Mouse (Mus musculus): Measurements from ENCODE around the gene Iqcd.

Gene Iqcd

DNA sequence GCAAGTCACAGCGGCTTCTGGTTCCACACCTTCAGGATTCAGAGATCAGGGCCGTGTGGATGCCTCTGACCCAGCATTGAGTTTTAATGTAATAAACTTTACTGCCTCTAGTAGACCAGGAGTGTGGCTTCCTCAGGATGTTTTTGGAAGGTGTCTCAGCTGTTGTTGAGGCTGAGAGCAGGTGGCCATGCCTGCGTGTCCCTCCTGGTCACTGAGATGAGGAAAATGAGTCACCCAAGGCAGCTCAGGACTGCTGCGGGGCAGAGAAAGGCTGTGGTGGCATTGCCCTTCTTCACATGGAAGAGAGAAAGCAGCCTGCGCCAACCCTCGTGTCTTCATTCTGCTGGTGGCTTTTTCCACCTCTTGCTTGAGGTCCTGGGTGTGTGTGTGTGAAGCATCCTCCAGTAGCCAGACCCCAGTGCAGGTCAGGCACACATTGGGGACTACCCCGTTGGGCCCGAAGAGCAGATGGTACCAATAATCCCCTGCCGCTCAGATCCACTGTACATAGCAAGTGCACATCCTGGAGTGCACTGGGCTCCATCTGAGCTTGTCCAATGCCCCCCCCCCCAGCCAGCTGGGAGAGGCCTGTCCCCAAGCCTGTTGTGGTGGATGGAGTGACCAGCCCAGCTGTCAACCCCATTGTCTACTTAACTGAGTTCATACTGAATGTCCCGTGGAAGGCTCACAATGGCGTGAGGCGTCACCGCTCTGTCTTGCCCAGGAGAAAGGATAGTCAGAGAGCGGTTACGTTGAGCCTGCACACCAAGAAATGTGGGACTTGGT lies 38.9 kb downstream of the Iqcd start:
- no peak for DNase-seq (ENCODE audit: low read depth, low spot score)

- peak; percentile 32 for DNase-seq (ENCODE audit: low read depth, low spot score)
Observed at GRCm38 (mm10) chr5:120628624-120629023, 39.8 kb downstream of the Iqcd start.

DNA sequence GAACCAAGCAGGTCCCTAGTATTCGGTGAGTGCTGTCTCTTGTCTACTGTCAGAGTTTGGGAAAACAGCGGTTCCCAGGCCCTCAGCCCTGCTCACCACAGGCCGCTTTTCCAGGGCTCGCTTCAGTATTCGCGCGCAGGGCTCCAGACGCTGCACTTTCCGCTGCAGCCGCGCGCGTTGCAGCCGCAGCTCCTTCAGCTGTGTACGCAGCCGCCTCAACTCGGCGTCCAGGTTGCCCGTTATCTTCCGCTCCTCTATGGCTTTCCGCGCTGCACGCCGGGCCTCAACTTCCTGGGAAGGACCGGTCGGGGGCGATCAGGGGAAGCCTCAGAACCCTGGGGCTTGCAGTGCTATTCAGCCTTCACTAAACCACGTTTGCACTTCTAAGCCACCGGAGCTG lies 42.3 kb downstream of the Iqcd start:
- no peak for DNase-seq (ENCODE audit: low read depth, low spot score)

GRCm38 (mm10) chr5:120631892-120632291 lies 43.1 kb downstream of the Iqcd start:
- DNase-seq (ENCODE audit: low read depth, low spot score): no peak

- DNase-seq (ENCODE audit: low read depth, low spot score): no peak
Observed at GRCm38 (mm10) chr5:120634131-120634530, 45.3 kb downstream of the Iqcd start, which contains the start of gene Cfap73. Gene Cfap73, minus strand, starts transcription at chr5:120634235.

DNA sequence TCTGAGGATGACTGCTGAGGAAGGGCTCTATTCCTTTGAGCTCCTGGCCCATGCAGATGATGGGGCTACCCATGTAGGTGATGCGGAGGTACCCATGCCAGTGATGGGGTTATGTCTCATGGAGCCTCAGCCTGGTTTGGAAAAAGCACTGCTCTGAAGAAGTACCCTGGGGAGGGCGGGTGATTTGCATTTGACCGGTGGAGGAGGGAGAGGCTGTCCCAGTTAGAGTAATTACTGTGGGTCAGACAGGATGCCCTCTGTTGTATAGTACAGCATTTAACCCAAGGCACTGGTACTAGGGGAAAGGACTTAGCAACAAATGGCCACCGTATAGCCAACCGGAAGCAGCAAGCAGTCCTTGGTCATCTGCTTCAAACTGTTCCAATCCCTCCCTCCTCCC lies 46.0 kb downstream of the Iqcd start:
- no peak for DNase-seq (ENCODE audit: low read depth, low spot score)

DNA sequence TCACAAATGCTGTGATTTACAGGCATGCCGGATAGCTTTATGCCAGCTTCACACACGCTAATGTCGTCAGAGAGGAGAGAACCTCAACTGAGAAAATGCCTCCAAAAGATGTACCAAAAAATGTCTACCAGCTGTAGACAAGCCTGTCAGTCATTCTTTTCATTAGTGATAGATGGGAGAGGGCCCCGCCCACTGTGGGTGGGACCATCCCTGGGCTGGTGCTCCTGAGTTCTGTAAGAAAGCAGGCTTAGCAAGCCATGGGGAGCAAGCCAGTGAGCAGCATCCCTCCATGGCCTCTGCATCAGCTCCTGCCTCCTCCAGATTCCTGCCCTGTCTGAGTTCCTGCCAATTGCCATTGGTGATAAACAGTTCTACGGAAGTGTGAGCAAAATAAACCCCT lies 46.8 kb downstream of the Iqcd start:
- no peak for DNase-seq (ENCODE audit: low read depth, low spot score)

DNA sequence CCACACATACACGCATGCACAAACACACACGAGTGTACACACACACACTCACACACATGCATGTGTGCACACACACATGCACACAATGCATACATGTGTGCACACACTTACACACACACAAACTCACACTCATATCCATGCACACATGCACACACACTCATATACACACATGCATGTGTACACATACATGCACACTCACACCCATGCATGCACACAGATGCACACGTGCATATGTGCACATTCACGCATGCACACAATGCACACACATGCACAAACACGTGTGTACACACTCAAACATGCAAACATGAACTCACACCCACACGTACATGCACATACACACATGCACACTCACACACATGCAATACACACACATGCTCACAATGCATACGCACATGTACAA lies 51.3 kb downstream of the Iqcd start:
- DNase-seq (ENCODE audit: low read depth, low spot score): no peak

DNA sequence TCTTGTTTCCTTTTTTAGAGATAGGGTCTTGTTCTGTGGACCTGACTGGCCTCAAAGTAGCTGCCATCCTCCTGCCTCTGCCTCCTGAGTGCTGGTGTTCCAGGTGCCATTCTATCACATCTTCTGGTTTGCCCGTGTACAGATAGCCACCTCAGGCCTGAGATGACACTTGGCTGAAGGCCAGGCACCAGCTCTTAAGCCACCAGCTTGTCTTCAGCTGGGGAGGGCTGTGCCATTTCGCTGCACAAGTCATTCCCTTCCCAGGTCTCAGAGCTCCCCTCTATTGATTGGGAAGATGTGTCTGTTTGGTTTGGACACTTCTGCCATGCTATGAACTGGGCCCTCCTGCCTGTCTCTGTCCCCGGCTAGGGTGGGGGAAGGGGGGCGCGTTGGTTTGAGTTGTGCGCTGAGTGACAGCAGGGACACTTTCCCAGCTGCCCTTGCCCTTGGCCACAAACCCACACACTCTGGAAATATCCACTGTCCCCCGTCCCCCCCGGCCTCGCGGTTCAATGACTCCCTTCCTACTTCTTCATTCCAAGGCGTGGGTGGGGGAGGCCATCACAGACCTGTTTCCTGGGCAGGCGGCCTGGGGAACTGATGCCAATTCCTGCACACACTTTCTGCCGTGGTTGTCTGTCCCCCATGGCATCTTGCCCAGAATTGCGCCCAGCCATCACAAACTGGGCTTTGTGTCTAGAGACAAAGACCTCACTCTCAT lies 54.7 kb downstream of the Iqcd start:
- no peak for DNase-seq (ENCODE audit: low read depth, low spot score)

- DNase-seq (ENCODE audit: low read depth, low spot score): no peak
Observed at GRCm38 (mm10) chr5:120644227-120644626, 55.4 kb downstream of the Iqcd start.

- no peak for DNase-seq (ENCODE audit: low read depth, low spot score)
Observed at GRCm38 (mm10) chr5:120645851-120646250, 57.0 kb downstream of the Iqcd start.

GRCm38 (mm10) chr5:120647361-120647760 lies 58.5 kb downstream of the Iqcd start:
- no peak for DNase-seq (ENCODE audit: low read depth, low spot score)

DNA sequence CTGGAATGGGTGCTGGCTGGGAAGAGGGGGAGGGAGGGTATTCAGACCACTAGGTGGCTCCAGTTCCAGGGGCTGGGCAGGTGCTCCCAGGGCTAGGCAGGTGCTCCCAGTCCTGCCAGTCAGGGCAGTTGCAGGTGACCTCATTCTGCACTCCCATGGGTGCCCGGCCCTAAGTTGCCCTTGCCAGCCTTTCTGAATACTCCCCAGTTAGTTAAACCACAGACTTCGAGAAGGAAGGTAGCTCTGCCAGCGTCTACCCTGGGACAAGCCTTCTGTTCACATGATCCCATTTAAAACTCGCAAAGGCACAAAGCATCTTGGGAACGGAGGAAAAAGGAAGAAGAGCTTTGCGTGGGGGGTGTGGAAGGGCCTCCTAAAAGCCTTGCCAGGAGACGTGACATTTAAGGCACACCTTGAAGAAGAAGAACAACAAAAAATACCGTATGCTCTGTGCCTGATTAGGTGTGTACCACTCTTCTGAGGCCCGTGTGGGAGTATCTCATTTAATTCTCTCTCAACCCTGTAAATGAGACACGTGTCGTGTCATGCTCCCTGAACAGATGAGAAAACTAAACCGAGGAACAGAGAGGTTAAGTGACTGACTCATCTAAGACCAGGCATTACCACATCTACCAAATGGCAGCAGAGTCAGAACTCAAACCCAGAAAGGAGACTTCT lies 59.1 kb downstream of the Iqcd start:
- no peak for DNase-seq (ENCODE audit: low read depth, low spot score)

- peak; percentile 38 for DNase-seq (ENCODE audit: low read depth, low spot score)
Observed at GRCm38 (mm10) chr5:120648569-120649373, 60.0 kb downstream of the Iqcd start, which contains the start of gene Rasal1. Gene Rasal1, plus strand, starts transcription at chr5:120648812.

DNA sequence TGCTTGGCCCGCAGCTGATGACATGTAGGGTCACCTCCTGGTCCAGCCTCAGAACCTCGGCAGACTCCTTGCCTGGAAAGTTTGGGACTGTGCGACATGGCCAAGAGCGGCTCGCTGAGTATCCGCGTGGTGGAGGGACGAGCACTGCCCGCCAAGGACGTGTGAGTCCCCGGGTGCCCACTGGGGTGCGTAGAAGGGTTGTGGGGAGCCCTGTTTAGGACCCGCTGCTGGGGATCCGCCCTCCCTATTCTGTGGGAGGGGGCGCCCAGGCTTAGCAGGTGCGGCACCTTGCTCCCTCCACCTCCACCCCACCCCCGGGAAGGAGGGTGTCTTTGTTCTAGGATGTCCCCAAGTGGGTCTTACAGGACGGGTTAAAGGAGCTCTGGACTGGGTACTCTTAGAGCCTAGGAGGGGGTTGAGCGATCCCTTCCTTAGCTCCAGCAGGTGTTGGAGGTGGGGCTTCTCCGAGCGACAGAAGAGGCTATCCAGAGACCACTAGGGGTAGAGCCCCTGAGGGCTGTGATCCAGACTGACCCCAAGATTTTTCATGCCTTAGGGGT lies 60.6 kb downstream of the Iqcd start:
- DNase-seq (ENCODE audit: low read depth, low spot score): no peak

DNA sequence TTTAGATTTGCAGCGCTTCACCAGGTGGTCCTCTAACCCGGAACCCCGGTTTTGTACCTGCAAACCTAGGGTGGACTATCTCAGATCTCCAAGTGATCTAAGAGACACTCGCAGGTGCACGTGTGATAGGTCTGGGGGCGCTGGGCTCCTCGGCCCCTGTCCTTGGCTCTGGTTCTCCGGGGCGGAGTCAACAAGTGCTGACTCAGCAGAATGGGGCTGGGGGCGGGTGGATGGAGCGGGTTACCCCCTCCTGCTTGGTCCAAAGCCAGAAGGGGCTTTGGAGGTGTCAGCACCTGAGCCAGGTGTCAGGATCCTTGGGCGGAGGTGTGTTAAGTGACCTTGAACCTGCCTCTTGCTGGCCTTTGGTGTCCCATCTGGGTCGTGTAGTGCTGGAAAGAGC lies 61.1 kb downstream of the Iqcd start:
- no peak for DNase-seq (ENCODE audit: low read depth, low spot score)

DNA sequence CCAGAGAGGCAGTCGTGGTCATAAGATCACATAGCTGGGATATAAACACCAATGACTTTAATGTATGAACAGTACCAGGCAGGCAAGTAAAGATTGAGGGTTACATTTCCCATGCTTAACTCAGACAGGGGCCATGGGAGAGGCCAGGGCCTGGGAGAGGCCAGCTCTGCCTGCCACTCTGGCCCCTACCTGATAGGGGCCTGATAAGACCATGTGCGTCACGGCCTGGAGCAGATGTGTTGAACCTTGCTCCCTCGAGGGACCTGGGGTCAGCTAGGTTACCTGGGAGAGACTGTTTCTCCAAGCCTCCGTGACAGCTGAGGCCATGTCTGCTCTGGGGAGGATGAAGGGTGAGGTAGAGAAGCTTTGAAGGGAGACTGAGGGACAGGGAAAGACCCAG lies 62.4 kb downstream of the Iqcd start:
- DNase-seq (ENCODE audit: low read depth, low spot score): no peak

GRCm38 (mm10) chr5:120652915-120653701 lies 64.3 kb downstream of the Iqcd start:
- no peak for DNase-seq (ENCODE audit: low read depth, low spot score)

GRCm38 (mm10) chr5:120653873-120654272 lies 65.1 kb downstream of the Iqcd start:
- no peak for DNase-seq (ENCODE audit: low read depth, low spot score)

DNA sequence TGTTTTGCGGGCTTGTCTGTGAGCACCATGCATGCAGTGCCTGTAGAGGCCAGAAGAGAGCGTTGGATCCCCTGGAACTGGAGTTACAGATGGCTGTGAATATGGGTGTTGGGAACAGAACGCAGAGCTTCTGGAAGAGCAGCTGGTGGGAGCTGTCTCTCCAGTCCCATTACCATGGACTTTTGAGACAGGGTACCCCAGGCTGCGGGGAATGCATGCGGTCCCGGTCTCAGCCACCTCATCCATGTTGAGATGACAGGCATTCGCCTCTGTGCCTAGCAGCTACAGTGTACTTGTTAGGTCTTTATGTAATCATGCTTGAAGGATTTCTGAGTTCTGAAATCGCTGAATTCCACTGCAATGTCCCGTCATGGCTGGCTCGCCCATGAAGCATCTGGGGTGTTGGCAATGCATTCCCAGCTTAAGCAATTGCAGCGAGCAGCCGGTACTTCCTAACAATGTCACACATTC lies 67.5 kb downstream of the Iqcd start:
- no peak for DNase-seq (ENCODE audit: low read depth, low spot score)
